Mouse (Mus musculus) lung, postnatal 0 days (tissue): ENCODE measurements at regions not wholly inside any gene's neighbourhood (a gene's known extent, or its start where the extent isn't known, plus 50 kb on each side); places are given as distances from the start of the nearest gene placed in this dataset.

Experiments
- CTCF ChIP-seq: IDR thresholded peaks from 2 replicates; pipeline ENCODE4 v1.5.1; 2016; ENCODE audit warnings: antibody characterized with exemption, mild to moderate bottlenecking
- EP300 ChIP-seq: IDR thresholded peaks from 2 replicates; pipeline ENCODE4 v1.6.1; 2016; ENCODE audit warnings: antibody characterized with exemption, mild to moderate bottlenecking, control low read depth

GRCm38 (mm10) chr6:117043744-117044143 lies 124.6 kb upstream of the Cxcl12 start:
- TF ChIP-seq CTCF = no peak
- no peak for TF ChIP-seq EP300
